Mouse (Mus musculus) kidney, adult 11 months (tissue): ENCODE data around the gene Klre1.
"Not testable (repeated sequence)": the region's sequence is repeated elsewhere in the genome, so short reads cannot be mapped to it uniquely, and the experiment has no call there.

ENCODE experiments used
- DNase-seq: peaks from one replicate; pipeline ENCODE4 v3.0.0; 2022

Klre1 gene

DNA sequence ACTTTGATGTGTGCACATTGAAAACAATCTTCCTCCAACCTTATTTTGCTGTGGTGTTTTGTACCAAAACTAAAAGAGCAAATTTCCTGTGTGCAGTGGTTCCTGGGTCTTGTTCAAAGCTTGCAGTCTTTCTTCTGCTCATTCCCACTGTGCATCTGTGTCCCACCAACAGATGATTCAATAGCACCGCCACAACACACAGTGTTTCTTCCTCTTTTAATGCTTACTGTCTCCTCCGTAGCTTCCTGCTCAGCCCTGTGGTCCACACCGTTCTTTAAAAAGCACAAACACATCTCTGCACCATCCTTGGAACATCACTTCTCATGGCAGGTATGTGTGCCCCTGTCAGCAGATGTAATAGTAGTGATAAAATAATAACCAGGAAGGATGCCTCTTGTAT lies 13.8 kb downstream of the Klre1 start, which contains the start of gene Klrd1:
Gene Klrd1, plus strand, starts transcription at position 275 of the 400 bp plus-strand sequence.
- no peak for DNase-seq

- no peak for DNase-seq
Observed at GRCm38 (mm10) chr6:129608372-129608771, 30.7 kb downstream of the Klre1 start.

DNA sequence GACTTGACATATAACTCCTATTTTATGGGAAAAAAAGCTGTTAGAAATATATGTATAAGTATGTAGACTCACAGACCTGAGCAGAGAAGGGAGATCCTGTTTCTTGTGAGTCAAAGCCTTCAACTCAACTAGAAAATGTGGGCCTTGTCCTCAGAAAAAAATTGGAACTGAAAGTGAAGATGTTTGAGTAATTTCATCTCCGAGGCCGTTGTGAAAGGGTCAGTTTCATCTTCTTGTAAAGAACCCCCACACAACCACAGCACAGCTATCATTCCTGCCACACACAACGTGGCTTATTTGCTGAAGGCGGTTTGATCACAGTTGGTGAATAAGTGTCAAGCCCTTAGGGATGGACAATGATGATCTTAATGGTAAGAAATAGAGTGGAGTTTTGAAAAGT lies 46.0 kb downstream of the Klre1 start, which contains the start of gene Klrk1:
Gene Klrk1, minus strand, starts transcription at position 130 of the 400 bp plus-strand sequence.
- DNase-seq = no peak

DNA sequence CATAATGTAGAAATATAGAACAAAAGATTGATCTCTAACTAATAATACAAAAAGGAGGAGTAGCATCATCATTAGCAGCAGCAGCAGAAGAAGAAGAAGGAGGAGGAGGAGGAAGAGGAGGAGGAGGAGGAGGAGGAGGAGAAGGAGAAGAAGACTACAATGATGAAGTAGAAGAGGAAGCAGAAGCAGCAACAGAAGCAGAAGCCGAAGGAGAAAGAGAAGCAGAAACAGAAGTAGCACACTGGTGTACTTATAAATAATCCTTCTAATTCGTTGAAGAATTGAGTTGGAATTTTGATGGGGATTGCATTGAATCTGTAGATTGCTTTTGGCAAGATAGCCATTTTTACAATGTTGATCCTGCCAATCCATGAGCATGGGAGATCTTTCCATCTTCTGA lies 53.3 kb downstream of the Klre1 start:
- DNase-seq = not testable (repeated sequence)
